Mouse (Mus musculus) megakaryocyte-erythroid progenitor cell, adult 5 weeks (primary cell): ENCODE results near the gene Cavin3. TPM values are rescaled to one million over a fixed set of nuclear protein-coding genes. Genes with fewer than 3 reads are reported as not detected.

Experiments used
- polyA plus RNA-seq: library from polyadenylated mRNA; stranded (reverse); fragments of >175 nt; gene quantifications from 2 replicates; pipeline ENCODE4 v1.2.3, GENCODE M21; 2012

Gene Cavin3
- 2.5 and 4.2 TPM in 2 replicates for polyA plus RNA-seq

DNA sequence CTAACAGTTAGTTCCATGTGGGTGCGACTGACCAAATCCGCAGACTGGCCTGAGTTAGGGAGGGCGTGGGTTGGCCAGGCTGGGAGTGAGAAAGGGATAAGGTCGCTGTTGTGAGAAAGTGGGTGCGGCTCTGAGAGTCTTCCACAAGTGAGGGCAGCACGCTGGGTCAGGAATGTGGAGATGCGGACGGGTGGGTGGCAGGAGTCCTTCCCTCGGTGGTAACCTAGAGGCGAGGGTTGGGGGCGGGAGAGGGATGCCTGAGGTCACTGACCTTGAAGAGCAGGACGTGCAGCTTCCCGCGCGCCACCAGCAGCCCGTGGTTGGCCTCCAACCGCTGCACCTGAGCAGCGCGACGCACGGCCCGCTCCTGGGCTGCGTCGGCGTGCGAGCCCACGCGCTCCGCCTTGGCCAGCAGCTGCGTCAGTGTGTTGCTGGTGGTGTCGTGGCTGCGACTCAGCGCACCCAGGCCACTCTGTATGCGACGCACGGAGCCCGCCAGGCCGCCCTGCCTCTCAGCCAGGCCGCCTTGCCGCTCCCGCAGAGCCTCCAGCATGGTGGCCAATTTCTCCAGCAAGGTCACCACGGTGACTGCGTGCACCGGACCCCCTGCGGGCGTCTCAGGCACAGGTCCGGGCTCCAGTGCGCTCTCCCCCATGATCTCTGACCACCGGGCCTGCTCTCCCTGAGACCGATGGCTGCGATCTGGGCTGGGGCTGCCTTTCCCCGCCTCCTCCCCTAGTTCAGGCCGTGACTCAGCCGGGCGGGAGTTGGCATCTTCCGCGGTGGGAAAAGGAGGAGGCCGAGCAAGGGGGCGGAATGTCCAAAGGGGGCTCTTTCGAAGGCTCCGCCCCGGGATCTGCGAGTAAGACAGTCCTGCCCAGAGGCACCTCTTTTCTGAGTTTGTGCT lies at the start of gene Cavin3:
TSS of gene Cavin3 (minus strand) at position 796 of the 907 bp plus-strand sequence.

Other genes starting within 250 kb of the Cavin3 start
- gene Olfr688, start 194.2 kb downstream of the Cavin3 start, polyA plus RNA-seq: not detected in 2 replicates
- gene Olfr689, start 171.1 kb downstream of the Cavin3 start, polyA plus RNA-seq: not detected in 2 replicates
- gene Olfr690, start 148.2 kb downstream of the Cavin3 start, polyA plus RNA-seq: not detected in 2 replicates
- not detected in 2 replicates for gene Olfr691, start 140.0 kb downstream of the Cavin3 start, polyA plus RNA-seq
- not detected in 2 replicates for gene Olfr692, start 114.1 kb downstream of the Cavin3 start, polyA plus RNA-seq
- gene Gm5901, start 107.3 kb downstream of the Cavin3 start, polyA plus RNA-seq: not detected in 2 replicates
- 41.2 and 52.9 TPM in 2 replicates for gene Fam160a2, start 82.2 kb downstream of the Cavin3 start, polyA plus RNA-seq
- 0.06 TPM in 1 of 2 replicates, not detected in the other for gene Cnga4, start 77.7 kb downstream of the Cavin3 start, polyA plus RNA-seq
- not detected in 2 replicates for gene Cckbr, start 56.6 kb downstream of the Cavin3 start, polyA plus RNA-seq
- 18.2 and 20.3 TPM in 2 replicates for gene Smpd1, start 72.1 kb upstream of the Cavin3 start, polyA plus RNA-seq
- gene Apbb1, start 99.4 kb upstream of the Cavin3 start, polyA plus RNA-seq: 0.54 and 1.1 TPM in 2 replicates
- not detected in 2 replicates for gene Hpx, start 117.8 kb upstream of the Cavin3 start, polyA plus RNA-seq
- 10.2 and 10.6 TPM in 2 replicates for gene Trim3, start 151.3 kb upstream of the Cavin3 start, polyA plus RNA-seq
- 178 and 270 TPM in 2 replicates for gene Timm10b, start 157.8 kb upstream of the Cavin3 start, polyA plus RNA-seq
- gene Arfip2, start 158.1 kb upstream of the Cavin3 start, polyA plus RNA-seq: 80.3 and 83.8 TPM in 2 replicates
- gene Gm45799, start 158.3 kb upstream of the Cavin3 start, polyA plus RNA-seq: 87.9 and 116 TPM in 2 replicates
- 0.23 and 0.38 TPM in 2 replicates for gene Dnhd1, start 168.5 kb upstream of the Cavin3 start, polyA plus RNA-seq